Mouse (Mus musculus) liver, postnatal 0 days (tissue): ENCODE data around the gene Smok3b.

Source experiments
- CTCF ChIP-seq: sonication (generic); IDR thresholded peaks from 2 replicates; pipeline ENCODE4 v1.5.1; 2016; ENCODE audit warnings: antibody characterized with exemption, low read depth
- EP300 ChIP-seq: IDR thresholded peaks from 2 replicates; pipeline ENCODE4 v1.6.1; 2016; ENCODE audit warnings: antibody characterized with exemption, low read depth, mild to moderate bottlenecking

DNA sequence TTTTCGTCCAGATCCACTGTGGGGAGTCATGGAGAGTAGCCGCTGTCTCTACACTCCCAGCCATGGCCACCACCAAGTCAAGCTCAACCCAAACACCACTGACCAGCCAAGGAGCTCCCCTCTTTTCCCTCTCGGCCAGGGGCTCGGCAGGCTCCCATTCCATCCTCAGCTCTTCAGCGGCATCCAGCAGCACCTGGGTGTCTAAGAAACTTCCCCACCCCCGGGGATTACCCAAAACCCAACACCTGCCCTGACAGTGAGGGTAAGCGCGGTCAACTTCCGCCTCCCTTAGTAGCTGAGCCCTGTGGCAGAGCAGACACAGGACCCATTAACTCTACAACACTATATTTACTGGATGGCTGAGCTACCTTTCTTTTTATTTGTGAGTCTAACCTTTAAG is 60.2 kb downstream of the Smok3b start:
- TF ChIP-seq CTCF (no peak), EP300 (no peak)
